Mouse (Mus musculus) erythroblast, embryonic 14.5 days (primary cell): Measurements from ENCODE around the gene Ndst4. TPM values are rescaled to one million over a fixed set of nuclear protein-coding genes. Genes with fewer than 3 reads are reported as not detected.

Source experiments
- H3K27me3 ChIP-seq: 2 replicates; pipeline ENCODE4 v1.6.1; 2012; ENCODE audit warnings: inconsistent platforms; ENCODE audit not compliant: control insufficient read depth
- H3K36me3 ChIP-seq: 2 replicates; pipeline ENCODE4 v1.6.1; 2012; ENCODE audit warnings: mild to moderate bottlenecking, inconsistent platforms; ENCODE audit not compliant: control insufficient read depth
- H3K4me1 ChIP-seq: 2 replicates; pipeline ENCODE4 v1.6.1; 2012; ENCODE audit warnings: inconsistent platforms; ENCODE audit not compliant: control insufficient read depth
- H3K4me3 ChIP-seq: replicated peaks from 2 replicates; pipeline ENCODE3; 2012; ENCODE audit warnings: moderate library complexity, mild to moderate bottlenecking, inconsistent platforms
- H3K9me3 ChIP-seq: 2 replicates; pipeline ENCODE4 v1.6.1; 2012; ENCODE audit warnings: low read length, inconsistent platforms, mixed read lengths; ENCODE audit not compliant: control insufficient read depth
- GATA1 ChIP-seq: IDR thresholded peaks from 2 replicates; pipeline ENCODE4 v1.6.1; 2012; ENCODE audit warnings: low read length, inconsistent platforms, mixed read lengths
- TAL1 ChIP-seq: IDR thresholded peaks from 3 replicates; pipeline ENCODE4 v1.6.1; 2012; ENCODE audit warnings: low read length, inconsistent platforms, mixed read lengths
- polyA plus RNA-seq: library from polyadenylated mRNA; stranded (reverse); fragments of >175 nt; gene quantifications from 2 replicates; pipeline ENCODE4 v1.2.3, GENCODE M21; 2012

Gene Ndst4
- not detected in 2 replicates for polyA plus RNA-seq

DNA sequence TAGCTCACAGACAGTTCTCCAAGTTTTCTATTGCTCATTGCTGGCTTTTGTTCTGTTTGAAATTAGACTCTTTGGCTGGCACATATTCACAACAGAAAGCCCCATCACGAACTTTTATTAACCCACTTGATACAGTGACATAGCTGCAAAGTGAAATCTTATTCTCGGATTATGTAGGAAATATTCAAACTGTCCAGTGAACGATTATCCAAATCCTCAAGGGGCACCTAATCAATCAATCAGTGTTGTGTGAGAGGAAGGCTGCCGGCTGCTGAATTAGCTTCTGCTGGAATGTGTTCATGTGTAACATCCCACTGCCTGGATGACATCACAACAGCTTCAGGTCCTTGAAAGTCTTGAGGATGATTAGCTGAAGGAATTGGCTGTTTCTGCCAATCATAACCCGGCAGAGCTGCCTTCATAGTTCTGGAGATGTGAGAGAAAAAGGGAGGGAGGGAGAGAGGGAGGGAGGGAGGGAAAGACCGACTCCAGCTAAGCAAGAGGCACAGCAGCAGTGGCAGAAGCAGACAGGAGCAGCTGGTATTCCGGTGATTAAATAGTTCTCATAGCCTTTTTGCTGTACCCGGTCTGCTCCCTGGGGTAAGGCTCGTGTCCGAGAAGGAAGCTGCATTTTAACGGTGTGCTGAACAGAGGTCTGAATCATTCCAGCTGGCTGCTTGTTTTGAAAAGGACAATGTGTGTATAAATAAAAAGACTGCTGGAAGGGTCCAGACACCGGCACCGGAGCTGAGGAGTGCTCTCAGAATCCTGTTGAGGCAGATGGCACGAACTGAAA is at the start of gene Ndst4:
TSS of gene Ndst4 (plus strand) at position 476 of the 796 bp plus-strand sequence.
- Histone ChIP-seq H3K9me3 (no peaks in the 10 kb centered on the region), H3K4me3 (no peak within 1 kb of the TSS), H3K4me1 (no peaks in the 10 kb centered on the region), H3K27me3 (no peaks in the 10 kb centered on the region), H3K36me3 (no peaks in the 10 kb centered on the region)
- TF ChIP-seq GATA1, result no peak
- no peak for TF ChIP-seq TAL1

DNA sequence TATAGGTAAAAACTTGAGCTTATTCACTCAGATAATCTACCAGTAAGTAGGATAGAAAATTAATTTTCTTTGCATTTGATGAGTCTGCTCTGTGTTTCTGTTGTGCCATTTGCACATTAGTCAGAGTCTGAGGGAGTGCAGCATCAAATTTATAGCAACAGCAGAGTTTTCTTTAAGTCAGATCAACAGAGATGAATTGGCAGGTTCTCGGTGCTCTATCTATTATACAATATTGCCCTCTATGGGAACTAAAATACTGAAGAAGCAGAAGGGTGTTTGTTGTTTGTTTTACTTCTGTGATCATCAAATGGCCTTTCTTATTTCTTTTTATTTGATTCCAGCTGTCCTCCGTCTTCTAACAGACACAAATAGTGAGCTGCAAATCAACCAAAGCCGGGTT is 6.4 kb upstream of the Ndst4 start:
- Histone ChIP-seq H3K4me1 (no peaks in the 10 kb centered on the region), H3K36me3 (no peaks in the 10 kb centered on the region), H3K27me3 (no peaks in the 10 kb centered on the region), H3K4me3 (no peak overlapping the region), H3K9me3 (no peaks in the 10 kb centered on the region)
- TF ChIP-seq TAL1 (no peak), GATA1 (no peak)

DNA sequence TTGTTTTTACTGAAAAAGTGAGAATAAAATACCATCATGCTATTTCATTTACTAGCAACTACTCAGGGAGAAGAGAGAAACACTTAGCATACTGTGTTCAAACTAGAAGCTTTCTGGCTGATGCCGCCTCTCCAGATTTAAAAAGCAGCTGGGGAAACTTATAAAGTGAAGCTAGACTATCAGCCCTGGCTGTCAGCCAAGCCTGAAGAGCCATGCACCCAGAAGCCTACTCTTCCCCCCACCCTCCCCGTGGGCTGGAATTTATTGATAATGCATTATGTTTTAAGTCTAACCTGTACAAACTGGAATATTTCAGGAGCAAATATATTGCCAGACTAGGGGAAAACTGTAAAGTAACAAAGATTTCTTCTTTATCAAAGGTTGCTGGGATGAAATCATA is 2.6 kb downstream of the Ndst4 start:
- TF ChIP-seq TAL1 (no peak), GATA1 (no peak)
- Histone ChIP-seq H3K27me3 (no peaks in the 10 kb centered on the region), H3K4me3 (no peak overlapping the region), H3K36me3 (no peaks in the 10 kb centered on the region), H3K4me1 (no peaks in the 10 kb centered on the region), H3K9me3 (no peaks in the 10 kb centered on the region)

DNA sequence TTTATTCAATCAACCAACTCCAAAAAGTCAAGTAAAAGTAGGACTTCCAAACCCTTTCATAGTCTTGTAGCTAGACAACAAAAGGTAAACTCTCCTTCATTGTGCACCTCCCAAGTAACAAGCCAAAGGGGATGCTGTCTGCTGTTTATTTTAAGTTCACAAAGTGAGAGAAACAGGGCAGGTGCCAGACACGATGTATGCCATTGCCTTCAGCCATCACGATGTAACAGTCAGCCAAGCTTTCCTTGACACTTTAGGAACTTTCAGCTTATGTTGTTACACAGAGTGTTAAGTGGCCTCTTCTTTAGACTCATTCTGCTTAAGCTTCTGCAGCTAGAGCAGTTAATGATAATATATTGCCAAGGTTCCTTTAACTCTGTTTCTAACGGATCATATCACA is 3.1 kb downstream of the Ndst4 start:
- H3K4me1 ChIP-seq, result no peaks in the 10 kb centered on the region
- TF ChIP-seq TAL1 (no peak), GATA1 (no peak)

DNA sequence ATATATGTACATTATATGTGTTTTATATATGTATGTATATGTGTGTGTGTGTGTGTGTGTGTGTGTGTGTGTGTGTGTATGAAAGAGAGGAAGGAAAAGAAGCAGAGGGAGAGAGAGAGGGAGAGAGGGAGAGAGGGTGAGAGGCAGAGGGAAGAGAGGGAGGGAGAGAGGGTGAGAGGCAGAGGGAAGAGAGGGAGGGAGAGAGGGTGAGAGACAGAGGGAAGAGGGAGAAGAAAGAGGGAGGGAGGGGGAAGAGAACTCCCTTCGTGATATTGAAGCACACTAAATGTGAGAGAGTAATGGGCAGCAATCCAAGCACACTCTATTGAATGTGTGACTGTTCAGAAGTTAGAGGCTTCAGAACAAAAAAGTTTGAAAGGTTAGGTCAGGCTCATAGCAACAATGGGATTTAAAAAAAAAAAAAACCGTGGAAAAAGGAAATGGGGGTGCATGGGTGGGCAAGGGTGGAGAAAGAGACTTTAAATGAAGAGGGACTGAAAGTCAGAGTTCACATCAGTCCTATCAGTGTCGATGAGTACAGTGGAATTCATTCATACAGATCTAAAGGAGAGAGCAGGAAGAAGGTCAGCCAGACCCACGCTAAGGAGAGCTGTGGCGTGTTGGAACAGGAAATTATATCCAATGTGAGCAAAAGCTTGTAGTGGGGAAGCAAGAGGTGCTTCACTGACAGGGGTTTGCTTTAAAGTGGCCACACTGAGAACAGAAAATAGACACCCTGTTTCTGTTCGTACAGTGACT is 63.2 kb downstream of the Ndst4 start:
- Histone ChIP-seq H3K4me3 (no peak overlapping the region), H3K36me3 (no peaks in the 10 kb centered on the region), H3K9me3 (no peaks in the 10 kb centered on the region), H3K27me3 (no peaks in the 10 kb centered on the region), H3K4me1 (no peaks in the 10 kb centered on the region)
- TF ChIP-seq GATA1 (no peak), TAL1 (no peak)

More for the DNA sequence above, 3.1 kb downstream of the Ndst4 start:
- Histone ChIP-seq H3K36me3 (no peaks in the 10 kb centered on the region), H3K9me3 (no peaks in the 10 kb centered on the region), H3K27me3 (no peaks in the 10 kb centered on the region), H3K4me3 (no peak overlapping the region)

DNA sequence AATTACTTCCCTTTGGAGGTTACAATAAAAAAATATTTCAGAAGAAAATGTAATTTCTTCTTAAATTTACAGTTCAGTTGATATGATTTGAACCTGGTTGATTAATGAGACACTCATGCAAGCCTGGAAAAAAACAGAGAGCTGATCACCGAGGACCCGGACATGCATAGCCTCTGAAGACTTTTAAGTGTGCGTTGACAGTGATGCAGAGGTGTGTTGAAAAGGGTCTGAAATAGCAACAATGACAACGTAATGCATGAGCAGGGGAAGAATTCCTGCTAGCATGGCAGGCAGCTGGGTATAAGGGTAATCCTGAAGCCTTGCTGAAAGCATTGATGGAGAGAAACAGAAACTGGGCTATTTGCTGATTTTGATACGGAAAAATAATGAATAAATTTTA is 106.2 kb downstream of the Ndst4 start:
- Histone ChIP-seq H3K9me3 (no peaks in the 10 kb centered on the region), H3K4me3 (no peak overlapping the region), H3K4me1 (no peaks in the 10 kb centered on the region), H3K36me3 (no peaks in the 10 kb centered on the region), H3K27me3 (no peaks in the 10 kb centered on the region)
- TF ChIP-seq TAL1 (no peak), GATA1 (no peak)

DNA sequence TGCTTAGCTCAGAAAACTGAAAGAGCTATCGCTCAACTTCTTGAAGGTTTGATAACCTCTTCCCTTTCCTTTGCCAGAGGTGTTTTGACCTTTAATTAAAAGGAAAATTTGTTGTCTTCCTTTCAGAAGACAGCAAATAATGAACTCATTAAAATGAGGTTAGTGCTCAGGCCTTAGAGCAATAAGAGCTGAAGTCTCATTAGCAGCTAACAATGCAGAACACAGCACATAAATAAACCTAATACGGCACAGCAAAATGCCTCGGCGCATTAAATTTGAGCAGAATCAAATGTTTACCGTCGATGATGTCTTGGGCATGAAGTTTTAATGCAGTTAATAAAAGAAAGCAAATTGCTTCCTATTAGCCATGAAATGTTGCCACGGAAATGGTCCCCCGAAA is 129.5 kb downstream of the Ndst4 start:
- H3K4me1 ChIP-seq, result no peaks in the 10 kb centered on the region
- no peaks in the 10 kb centered on the region for H3K36me3 ChIP-seq

DNA sequence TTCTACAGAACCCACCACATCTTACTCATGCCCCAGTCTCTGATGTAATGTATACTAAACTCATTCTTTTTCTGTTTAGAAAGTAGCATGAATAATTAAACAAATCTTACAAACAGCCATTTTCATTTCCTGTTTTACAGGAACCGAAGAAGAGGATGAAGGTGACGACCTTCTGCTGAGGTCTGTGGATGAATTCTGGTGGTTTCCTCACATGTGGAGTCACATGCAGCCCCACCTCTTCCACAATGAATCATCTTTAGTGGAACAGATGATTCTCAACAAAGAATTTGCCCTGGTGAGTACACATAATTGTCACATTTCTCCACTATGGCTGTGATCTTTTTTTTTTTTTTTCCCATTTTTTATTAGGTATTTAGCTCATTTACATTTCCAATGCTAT is 166.7 kb downstream of the Ndst4 start:
- H3K27me3 ChIP-seq, result no peaks in the 10 kb centered on the region
- TF ChIP-seq TAL1 (no peak), GATA1 (no peak)
- H3K9me3 ChIP-seq, result no peaks in the 10 kb centered on the region
- no peaks in the 10 kb centered on the region for H3K36me3 ChIP-seq
- no peak overlapping the region for H3K4me3 ChIP-seq
- H3K4me1 ChIP-seq, result no peaks in the 10 kb centered on the region

More for the DNA sequence above, 129.5 kb downstream of the Ndst4 start:
- no peaks in the 10 kb centered on the region for H3K27me3 ChIP-seq
- no peak for TF ChIP-seq GATA1
- TF ChIP-seq TAL1, result no peak
- H3K4me3 ChIP-seq, result no peak overlapping the region
- H3K9me3 ChIP-seq, result no peaks in the 10 kb centered on the region

DNA sequence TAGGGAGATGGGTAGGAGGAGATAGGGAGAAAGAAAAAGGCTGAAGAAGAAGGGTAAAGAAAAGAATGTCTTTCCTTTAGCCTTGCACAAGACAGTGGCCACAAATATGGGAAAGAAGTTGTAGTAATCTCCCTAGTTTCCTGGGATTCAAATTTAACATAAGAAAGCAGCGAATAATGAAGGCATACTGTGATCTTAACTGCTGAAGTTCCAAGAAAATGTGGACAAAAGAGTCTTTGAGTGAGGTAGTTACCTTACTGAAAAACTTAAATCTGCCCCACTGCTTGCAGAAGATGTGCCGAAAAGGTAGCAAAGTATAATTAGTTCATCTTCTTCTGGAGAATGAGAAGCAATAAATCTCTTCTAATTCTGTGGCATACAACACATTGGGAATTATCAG is 228.4 kb downstream of the Ndst4 start:
- H3K27me3 ChIP-seq, result no peaks in the 10 kb centered on the region
- H3K9me3 ChIP-seq, result no peaks in the 10 kb centered on the region
- no peaks in the 10 kb centered on the region for H3K36me3 ChIP-seq
- H3K4me3 ChIP-seq, result no peak overlapping the region
- H3K4me1 ChIP-seq, result no peaks in the 10 kb centered on the region
- TF ChIP-seq TAL1 (no peak), GATA1 (no peak)
